Mouse (Mus musculus): ENCODE measurements around the gene Olfr342.

The Olfr342 gene

DNA sequence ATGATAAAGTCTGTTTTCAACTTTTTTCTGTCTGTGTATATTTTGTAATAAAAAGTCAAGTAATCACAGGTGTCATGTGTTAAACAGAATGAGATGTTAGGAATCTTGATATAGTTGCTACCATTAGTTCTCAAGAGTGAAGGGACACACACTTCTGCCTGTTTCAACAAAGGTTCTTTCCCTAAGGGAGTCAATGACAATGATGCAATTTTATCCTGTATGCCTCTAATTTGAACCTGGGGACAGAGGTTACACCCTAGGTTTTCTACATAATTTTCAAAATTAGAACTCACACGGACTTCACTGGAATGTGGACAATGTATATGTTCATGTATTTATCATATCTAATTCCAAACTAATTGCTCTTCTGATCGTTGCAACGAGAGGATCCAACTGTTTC lies at the start of gene Olfr342:
Gene Olfr342, plus strand, starts transcription at position 301 of the 400 bp plus-strand sequence.
- DNase-seq (ENCODE audit: low spot score in 2 of 2), result no peak

- DNase-seq (ENCODE audit: low spot score in 2 of 2), result no peak
These were observed 42.4 kb upstream of the Olfr342 start, which contains the start of gene Olfr341 for GRCm38 (mm10) chr2:36482368-36482767. Olfr341 (minus strand) TSS chr2:36482468.

DNA sequence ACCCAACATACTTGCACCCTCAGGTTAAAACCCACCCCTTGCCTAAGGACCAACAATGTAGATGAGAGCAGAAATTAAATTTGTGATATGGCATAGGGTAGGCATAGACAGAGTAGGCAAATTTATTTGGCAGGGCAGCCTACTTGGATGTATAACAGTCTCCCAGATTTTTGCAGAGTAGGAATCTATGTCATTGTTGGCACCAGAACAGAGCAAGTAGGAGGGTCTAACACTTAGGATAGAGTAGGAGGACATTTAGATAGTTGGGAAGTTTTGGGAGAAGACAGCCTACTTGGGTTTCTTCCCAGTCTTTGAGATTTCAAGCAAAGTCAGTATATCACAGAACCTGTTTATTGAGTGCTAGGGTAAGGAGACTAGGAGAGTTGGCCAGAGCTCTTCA lies 40.4 kb downstream of the Olfr342 start:
- no peak for DNase-seq (ENCODE audit: low spot score in 2 of 2)

DNA sequence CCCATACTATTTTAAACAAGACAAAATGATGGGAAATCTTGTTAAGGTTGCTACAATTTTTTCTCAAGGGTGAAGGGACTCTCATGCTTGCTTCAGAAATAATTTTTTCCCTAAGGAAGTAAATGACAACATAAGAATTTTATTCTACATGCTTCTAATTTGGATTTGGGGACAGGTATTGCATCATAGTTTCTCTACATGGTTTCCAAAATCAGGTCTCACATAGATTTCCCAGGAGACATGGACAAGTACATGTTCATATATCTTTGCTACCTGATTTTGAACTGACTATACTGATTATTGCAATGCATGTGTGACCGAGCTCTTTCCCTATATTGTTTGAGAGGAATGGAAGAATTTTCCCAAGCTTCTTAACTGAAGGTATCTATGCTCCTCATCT lies 41.6 kb downstream of the Olfr342 start, which contains the start of gene Olfr344:
Gene Olfr344, plus strand, starts transcription at position 301 of the 400 bp plus-strand sequence.
- no peak for DNase-seq (ENCODE audit: low spot score in 2 of 2)

DNA sequence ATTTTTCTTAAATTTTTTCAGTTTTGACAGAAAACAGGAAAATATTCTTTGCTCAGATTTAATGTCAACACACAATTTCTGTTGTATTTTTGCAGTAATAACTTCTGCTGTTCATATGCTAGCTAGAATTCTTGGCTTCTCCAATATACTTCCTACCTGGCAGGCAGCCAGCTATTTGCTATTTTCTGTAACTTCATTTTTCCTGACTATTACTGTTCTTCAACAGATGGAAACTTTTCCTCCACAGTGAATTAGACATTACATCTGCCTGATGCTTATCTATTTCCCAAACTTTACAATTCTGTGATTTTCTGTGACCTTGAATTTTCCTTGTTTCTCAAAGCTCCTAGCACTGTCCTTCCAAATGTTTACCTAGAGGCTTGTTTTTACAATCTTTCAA lies 42.2 kb downstream of the Olfr342 start:
- DNase-seq (ENCODE audit: low spot score in 2 of 2), result no peak

DNA sequence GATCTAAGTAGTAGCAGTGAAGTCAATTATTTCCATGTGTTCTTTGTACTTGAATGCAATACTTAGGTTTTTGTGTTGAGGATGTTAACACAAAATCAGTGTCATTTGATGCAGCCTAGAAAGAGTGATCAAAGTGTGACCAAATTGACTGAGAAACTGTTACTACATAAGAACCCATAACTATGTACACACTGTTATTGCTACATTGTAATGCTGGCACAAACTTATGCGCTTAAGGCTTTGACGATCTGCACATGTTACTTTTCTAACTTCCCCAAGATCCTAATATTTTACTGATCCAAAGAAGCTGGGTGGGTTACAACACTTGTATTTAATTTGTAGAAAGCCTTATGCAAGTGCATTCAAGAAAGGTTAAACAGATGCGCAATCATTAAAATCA lies 43.0 kb downstream of the Olfr342 start:
- DNase-seq (ENCODE audit: low spot score in 2 of 2), result no peak
